Mouse (Mus musculus) G1E (cell line): ENCODE measurements at regions not wholly inside any gene's neighbourhood (a gene's known extent, or its start where the extent isn't known, plus 50 kb on each side); places are given as distances from the start of the nearest gene placed in this dataset.

ENCODE experiments used
- CTCF ChIP-seq: IDR thresholded peaks from 2 replicates; pipeline ENCODE4 v1.5.1; 2012; ENCODE audit warnings: low read depth, low read length, inconsistent platforms, mixed read lengths
- POLR2AphosphoS5 ChIP-seq: IDR thresholded peaks from 2 replicates; pipeline ENCODE4 v1.6.1; 2012; ENCODE audit warnings: low read depth, low read length, inconsistent platforms; ENCODE audit not compliant: insufficient replicate concordance

GRCm38 (mm10) chr7:136180996-136181395, 464.8 kb upstream of the Mki67 start:
- TF ChIP-seq CTCF (no peak), POLR2AphosphoS5 (no peak)
